Mouse (Mus musculus) gastrocnemius, postnatal 14 days (tissue): ENCODE measurements around the gene Laptm4a. TPM values are rescaled to one million over a fixed set of nuclear protein-coding genes. Genes with fewer than 3 reads are reported as not detected.
A peak's percentile ranks its signal among the peaks of the same experiment; 100 is the strongest.
"Not testable (repeated sequence)": the region's sequence is repeated elsewhere in the genome, so short reads cannot be mapped to it uniquely, and the experiment has no call there.

Experiments
- DNase-seq: peaks from one replicate; pipeline ENCODE4 v3.0.0; 2021; ENCODE audit warnings: mixed read lengths
- intact Hi-C: fragments of 180-260 bp; cut with DNase I; formaldehyde crosslinking; loops from one replicate; pipeline ENCODE4 v1.15.1; 2025; ENCODE audit warnings: low total_unique reads
- total RNA-seq, 2 experiments: library from RNA; stranded (reverse); gene quantifications; 2 replicates each; pipeline ENCODE4 v1.2.3; 2021

Laptm4a gene
- total RNA-seq, 2 experiments from 2014 or later, result 303 to 334 TPM

DNA sequence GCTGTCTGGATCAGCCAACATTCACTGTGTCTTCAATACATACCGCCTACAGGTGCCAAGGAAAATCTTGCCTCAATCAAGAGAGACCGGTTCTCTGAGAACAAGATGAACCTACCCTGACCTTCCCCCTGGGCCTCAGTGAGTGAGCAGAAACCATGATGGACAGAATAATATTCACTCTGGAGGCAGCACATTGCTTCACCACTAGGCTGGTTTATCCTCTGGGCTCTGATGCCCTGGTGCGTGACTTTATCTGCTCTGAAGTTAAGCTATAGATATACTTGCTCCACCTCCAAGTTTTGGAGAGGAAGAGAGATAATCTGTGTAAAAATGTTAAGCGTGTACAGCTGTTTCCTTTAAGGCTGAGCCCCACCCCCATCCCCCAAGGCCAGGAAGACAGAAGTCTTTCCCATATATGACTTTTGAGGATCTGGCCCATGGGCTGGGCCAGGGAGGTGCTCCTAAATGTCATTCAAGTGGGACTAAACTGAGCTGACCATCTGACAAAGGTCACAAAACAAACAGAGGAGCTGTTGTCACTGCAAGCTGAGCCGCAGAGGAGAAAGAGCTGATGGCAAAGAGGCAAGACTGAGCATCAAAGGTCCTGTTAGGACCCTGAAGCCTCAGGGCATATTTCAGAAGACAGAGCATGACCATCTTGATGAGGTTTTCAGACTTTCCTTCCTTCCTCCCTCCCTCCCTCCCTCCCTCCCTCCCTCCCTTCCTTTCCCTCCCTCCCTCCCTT is 20.4 kb upstream of the Laptm4a start:
- no peak for DNase-seq
- intact Hi-C loops, result no loop called here

DNA sequence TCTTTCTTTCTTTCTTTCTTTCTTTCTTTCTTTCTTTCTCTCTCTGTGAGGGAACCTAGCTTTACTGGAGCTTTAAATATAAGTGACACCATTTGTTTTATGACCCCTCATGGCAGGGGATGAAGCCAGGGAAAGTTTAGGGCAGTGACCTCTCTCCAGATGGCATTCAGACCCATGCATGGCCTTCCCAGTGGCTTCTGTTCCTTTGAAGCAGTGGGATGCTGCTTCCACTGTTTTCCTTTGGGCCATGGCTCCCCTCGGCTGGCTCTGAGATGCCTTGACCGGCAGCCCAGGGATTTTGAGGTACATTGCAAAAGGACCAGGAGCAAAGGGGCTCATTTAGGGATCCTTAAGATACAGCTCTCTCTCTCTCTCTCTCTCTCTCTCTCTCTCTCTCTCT is 19.5 kb upstream of the Laptm4a start:
- DNase-seq, result no peak
- intact Hi-C loops, result no loop called here

DNA sequence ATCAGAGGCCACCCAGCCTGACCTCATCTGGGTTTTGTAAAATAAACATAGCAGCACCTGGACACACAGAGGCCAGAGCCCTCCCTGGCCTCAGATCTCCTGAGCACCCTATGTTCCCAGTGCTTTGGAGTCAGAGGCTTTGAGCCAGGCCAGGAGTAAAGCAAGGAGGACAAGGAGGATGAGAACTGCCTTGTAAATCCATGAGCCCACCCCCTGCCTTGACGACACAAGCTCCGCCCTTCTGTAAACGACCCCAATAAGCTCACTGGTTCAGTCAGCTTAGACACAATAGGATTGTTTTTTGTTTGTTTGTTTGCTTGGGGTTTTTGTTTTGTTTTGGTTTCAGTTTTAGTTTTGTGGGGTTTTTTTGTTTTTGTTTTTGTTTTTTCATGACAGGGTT is 19.0 kb upstream of the Laptm4a start:
- intact Hi-C loops, result no loop called here
- DNase-seq, result no peak

DNA sequence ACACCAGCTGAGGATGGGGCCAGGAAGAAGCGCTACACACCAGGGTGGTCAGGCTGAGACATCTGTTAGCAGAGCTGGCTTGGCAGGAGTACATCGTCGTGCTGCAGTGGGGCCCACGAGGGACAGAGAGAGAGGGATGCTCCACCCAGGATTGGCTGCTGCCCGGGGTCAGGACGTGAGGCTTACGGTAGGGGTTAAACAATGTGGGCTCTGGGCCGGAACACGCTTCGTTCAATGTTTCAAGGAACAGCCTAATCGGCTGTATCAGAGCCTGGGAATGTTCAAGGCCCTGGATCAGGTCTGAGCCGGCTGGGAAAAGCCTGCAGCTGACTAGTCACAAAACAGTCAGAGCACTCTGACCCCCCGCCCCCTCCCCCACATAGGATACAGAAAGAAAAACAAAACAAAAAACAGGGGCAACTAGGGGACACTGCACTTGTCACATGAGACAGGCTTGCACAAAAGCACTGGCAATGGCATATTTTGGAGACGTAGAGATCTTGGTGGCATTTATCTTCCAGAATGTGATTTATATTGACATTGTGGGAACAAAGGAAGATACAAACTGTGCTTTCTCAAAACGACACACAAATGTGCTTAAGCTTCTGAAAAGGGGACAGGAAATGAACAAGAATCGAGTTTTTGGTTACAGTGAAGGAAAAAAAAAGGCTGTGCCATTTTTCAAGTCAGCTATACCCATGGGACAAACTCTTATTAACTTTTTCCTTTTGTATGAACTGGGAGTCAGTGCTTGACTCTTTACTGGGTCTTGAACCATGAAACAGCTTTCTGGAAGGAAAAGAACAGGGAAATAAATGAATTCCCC is 8.4 kb upstream of the Laptm4a start:
- peak; percentile 86 for DNase-seq
- intact Hi-C loops, result no loop called here

DNA sequence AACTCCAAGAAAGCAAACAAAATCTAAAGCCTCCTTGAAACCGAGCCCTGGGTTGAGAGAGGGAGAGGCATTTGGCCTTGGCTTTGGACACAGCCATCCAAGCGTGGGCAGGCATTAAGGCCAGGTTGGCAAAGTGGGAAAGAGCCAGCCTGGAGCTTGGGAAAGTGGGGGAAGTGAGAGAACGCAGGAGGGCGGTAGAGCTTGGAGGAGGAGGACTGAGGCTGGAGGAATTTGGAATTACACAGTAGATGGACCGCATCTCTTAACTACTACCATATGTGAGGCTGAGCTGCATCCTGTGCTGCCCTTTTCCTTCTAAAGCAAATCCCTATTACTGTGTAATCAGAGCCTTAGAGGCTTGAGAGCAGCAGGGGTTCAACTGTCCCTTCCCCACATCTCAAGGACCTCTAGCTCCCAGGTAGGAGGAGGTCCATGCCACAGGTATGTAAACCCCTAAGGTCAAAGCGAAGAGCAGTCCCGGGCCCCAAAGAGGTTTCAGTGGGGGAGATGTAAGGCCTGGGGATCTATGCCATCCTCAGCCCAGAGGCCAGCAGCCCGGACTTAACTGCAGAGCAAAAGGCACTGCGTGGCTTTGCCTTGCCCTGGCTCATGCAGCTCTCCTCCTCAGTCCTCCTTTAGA is 7.6 kb upstream of the Laptm4a start:
- peak; percentile 46 for DNase-seq
- intact Hi-C loops, result no loop called here

DNA sequence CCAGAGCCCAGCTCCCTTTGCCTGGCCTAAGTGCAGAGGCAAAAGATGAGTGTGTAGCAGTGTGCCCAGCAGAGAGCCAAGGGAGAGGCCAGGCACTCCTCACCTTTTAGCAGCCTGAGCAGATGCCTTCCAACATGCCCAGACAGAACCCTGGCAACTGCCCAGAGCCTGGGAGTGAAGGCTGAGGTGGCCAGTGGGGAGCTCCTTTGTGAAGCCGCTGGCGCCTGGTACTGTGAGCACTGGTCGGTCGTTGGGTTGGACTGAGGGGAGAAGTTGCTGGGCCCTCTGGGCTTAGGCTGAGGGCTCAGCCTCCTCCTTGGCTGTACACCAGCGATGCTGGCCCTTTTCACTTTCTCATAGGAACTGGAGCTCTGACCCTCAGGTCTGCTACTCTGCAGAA is 5.1 kb upstream of the Laptm4a start:
- intact Hi-C loops, result no loop called here
- DNase-seq, result peak; percentile 73

DNA sequence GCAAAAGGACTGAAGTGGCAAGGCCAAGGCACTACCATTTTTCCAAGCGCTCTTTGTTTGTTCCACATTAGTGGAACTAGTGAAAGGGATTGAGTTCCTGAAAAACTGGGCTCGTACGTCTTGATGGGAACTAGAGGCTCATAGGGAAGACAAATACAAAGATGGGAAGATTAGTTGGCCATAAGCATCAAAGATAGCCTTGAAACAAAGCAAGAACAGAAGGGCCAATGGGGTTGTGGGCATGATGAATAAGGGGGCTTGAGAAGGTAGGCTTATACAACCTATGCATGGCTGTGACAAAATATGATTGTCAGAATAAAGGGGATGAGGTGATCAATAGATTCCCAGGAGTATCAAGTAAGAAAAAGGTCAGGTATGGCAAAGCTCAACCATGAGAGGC is 2.2 kb upstream of the Laptm4a start:
- DNase-seq, result no peak
- intact Hi-C loops, result no loop called here

DNA sequence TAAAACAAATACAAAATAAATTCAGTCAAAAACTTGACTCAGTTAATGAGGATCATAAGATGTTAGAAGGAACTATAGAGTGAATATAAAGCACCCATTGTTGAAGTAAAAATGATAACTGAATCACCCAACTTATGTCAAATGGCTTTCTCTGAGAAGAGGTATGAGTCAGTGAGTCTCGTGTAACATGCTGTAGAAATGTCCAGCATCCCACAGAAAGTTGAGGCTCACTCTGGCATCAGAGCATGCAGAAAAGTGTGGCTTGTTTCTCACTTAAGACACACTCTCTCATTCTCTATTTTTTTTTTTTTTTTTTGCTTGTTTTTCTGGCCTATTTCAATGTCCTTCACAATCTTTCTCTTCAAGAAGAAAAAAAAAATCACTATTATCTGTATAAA is 469 bp upstream of the Laptm4a start:
- intact Hi-C loops, result no loop called here
- DNase-seq, result no peak

DNA sequence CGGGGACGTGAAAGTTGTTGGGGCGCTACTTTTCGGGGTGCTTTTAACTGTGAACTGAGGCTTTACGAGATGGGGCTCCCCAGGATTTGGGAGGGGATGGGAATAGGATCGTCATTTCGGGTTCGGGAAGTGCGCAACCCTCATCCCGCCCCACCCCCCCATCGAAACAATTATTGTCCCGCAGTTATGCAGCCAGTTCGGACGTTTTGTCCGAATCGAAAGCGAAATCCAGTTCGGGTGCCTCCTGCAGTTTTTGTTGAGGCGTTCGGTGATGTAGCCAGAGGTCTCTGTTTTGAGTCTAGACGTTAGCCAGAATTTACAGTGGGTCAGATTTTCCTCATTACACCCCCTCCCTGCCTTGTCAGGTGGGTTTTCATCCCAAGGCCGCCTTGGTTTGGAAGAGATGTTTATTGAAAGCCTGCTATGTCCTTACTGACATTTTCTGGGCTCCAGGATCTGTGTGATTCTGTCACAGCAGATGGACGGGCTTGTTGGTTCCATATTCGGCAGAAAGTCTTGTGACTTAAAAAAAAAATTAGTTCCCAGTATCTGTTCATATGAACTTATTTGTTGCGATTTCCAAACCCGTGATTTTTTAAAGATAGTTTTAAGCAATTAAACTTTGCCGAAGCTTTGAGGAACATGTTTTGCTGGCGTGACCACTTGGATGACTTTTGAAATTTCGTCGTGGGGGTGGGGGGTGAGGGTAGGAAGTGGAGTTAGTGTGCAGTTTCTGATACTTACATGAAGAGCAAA is 1.1 kb downstream of the Laptm4a start:
- no peak for DNase-seq
- intact Hi-C loops, result no loop called here

DNA sequence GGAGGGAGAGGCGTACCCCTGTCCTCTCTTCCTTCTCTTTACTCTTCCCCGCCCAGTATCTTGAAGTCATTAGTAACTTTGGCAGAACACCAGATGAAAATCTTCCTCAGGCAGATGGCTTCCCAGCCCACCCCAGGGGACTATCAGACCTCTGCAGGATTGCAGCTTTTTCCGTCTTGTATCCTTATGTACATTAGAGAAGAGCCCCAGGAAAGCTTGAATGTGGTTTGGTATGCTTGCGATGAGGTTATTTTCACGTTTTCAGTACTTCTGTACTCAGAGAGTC is 1.6 kb downstream of the Laptm4a start:
- DNase-seq, result peak; percentile 46
- intact Hi-C loops, result no loop called here

DNA sequence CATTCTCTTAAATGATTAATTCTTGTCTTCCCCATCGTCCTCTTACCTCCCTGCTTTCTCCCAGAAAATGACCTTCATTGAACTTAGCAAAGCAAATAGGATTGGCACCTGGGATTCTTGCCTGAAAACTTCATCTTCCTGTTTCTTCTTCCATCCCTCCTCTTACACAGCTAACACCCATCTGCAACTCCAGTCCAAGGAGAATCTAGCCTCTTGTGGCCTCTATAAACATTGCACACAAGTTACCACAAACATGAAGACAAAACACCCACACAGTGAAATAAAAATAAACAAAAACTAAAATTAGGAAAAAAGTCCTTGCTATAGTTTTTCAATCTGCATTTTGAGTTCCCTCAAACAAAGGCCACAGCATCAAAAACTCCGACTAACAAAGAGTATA is 2.1 kb downstream of the Laptm4a start:
- intact Hi-C loops, result no loop called here
- no peak for DNase-seq

DNA sequence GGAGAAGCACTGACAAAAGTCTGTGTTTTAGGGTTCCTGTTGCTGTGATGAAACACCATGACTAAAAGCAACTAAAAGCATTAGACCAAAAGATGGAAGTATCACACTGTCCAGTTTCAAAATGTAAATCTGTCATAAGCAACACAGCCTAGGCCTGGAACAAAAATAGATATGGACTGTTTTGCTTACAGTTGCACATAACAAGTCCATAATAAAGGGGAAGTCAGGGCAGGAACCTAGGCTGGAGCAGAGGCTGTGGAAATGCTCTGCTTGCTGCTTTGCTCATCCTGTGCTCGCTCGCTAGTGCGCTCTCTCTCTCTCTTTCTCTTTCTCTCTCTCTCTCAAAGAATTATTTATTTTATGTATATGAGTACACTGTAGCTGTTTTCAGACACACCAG is 6.2 kb downstream of the Laptm4a start:
- intact Hi-C loops, result no loop called here
- no peak for DNase-seq

DNA sequence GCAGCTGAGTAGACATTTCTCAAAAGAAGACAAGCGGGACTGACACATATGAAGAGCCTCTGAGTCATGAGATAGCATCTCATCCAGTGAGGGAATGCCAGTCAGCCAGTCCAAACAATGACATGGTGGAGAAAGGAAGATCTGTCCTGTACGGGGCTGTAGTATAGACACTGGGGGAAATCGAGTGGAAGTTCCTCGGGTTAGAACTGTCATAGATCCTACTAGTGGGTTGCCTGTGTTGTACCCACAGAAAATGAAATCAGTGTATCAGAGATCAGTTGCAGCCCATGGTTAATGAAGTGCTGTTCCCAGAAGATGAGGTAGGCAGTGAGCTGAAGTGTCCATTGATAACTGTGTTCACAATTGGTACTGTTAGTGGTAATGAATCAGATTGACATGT is 7.3 kb downstream of the Laptm4a start:
- intact Hi-C loops, result no loop called here
- no peak for DNase-seq

DNA sequence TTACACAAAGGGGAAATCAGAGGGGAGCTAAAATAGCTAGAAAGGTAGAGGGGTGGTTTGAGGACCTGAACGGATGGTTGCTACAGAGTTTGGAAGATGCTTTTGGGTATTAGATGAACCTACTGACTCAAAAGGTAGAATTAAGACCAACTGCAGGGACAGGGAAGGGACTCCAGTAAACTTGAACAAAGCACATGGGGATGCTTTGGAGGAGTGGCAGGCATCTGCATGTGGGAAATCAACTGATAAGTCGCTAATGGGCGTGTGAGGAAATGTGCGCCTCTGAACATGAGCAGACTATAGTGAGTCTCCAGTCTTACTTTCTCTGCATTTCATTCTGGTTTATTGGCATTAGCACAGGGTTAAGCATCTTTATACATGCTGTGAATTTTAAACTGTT is 9.6 kb downstream of the Laptm4a start:
- intact Hi-C loops, result no loop called here
- no peak for DNase-seq

DNA sequence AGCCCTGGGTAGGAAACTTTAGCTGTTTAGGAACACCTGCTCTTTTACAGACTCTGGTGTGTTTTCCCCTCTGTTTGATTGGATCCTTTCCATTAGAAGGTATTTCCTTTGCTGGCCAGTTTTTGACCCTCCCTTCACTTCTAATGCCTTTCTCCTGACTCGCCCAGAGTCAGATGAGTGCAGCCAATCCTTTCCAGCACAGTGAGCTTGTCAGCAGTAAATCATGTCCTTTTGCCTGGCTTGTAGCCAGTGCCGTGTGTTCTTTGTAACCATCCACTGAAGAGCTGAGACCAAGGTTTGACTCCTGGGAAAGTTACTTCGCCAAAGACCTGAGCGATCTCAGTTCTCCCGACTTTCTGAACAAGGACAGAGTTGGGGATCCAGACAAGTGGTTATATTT is 13.9 kb downstream of the Laptm4a start:
- no peak for DNase-seq
- intact Hi-C loops, result loop anchor here (5.0 kb wide), 1 partner anchor 43 kb away; no protein-coding TSS in a partner anchor

DNA sequence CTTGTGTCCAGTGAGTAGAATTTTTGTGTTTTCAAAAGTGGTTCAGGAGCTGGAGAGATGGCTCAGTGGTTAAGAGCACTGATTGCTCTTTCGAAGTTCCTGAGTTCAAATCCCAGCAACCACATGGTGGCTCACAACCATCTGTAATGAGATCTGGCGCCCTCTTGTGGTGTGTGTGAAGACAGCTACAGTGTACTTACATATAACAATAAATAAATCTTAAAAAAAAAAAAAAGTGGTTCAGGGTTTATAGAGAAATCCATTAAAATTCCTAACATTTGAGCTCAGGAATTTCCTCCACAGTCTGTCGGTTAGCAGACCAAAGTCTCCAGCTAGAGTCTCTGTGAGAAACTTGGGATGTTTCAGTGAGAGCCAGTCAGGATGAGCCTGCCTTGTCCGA is 14.7 kb downstream of the Laptm4a start:
- not testable (repeated sequence) for DNase-seq
- intact Hi-C loops, result loop anchor here (5.0 kb wide), 1 partner anchor 44 kb away; no protein-coding TSS in a partner anchor

DNA sequence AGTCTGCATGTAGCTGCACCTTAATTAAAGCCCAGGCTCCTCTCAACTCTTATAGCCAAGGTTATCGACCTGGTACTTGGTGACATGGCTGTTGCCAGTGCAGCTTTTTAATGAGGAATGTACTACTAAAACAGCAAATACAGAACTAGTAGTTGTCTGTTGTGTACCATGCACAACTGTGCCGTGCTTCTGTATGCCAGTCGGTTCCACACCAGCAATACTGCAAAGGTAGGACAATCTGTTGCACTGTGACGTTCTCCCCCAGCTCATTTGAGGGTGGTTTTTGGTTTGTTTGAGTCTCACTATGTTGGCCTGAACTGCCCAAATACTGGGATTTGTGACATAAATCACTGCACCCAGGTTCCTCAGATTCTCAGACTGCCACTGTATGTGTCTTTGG is 18.0 kb downstream of the Laptm4a start:
- intact Hi-C loops, result loop anchor here (5.0 kb wide), 1 partner anchor 47 kb away; no protein-coding TSS in a partner anchor
- DNase-seq, result no peak

DNA sequence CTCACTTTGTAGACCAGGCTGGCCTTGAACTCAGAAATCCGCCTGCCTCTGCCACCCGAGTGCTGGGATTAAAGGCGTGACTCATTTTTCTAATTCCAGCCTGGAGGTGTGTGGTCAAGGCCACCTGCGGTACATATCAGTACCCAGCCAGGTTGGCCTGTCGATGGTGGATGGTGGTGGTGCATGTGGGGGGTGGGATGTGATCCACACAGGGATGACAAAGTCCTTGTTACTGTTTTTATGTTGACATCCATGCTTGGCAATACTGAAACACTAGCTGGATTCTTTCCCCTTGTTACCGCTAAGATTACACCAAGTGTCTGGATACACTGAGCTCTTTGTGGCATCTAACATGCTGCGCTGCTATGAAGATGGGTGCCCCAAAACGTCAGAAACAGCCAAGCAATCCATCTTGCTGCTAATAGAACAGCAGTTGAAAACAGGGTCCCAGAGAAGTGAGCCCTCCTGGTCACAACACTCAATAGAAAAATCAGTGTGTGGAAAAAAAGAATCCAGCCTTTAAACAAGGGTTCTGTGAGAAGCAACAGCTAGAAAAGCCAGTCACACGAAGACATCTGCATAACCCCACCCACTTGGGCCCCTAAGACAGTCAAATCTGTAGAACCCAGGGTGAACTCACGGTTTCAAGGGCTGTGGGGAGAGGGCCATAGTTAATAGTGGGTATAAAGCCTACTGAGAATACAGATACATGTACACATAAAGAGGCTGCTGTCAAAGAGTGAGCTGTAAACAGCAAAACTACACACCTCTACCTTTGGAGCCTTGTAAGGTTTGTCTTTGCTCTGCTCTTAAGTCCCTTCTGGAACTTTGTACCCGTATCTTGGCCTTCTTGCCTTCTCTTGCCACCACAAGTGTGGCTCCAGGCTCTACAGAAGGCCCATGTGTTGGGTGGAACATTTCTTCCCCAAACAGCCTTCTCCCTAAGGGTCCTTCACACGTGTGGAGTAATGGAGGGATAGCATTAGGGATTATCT is 18.8 kb downstream of the Laptm4a start:
- intact Hi-C loops, result no loop called here
- no peak for DNase-seq

DNA sequence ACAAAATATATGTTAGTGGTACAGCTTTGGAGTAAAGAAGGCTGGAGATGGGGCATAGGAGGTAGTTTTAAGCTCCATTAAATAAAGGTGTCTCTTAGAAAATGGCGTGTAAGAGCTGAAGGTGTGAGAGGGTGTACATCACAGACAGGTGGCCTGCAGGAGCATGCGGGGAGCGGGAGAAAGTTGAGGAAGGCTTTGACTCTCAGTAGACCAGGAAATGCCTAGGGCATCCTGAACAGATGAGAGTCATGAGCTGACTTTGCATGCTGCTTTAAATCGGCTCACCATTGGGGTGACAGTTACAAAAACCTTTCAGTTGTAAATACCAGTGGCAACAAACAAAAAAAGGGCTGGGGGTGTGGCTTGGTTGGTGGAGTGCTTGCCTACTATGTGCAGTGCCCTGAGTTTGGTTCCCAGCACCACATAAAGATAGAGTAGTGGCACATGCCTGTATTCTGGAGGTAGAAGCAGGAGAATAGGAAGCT is 19.7 kb downstream of the Laptm4a start:
- intact Hi-C loops, result no loop called here
- DNase-seq, result no peak
